Mouse (Mus musculus) limb, embryonic 13.5 days (tissue): ENCODE measurements around the gene Gm26657. TPM values are rescaled to one million over a fixed set of nuclear protein-coding genes. Genes with fewer than 3 reads are reported as not detected.

Experiments
- ATAC-seq: fragments of 200-750 bp; cut with Nextera tagmentation; 2 replicates; pipeline ENCODE4 v1.8.0; 2017; ENCODE audit warnings: low read depth, moderate number of reproducible peaks, moderate TSS enrichment; ENCODE audit not compliant: low FRiP score
- H3K27ac ChIP-seq: fragments of 300-500 bp; sonication (generic); 2 replicates; pipeline ENCODE4 v1.5.1; 2015; ENCODE audit warnings: inconsistent platforms, mild to moderate bottlenecking, moderate library complexity
- H3K27me3 ChIP-seq: fragments of 300-500 bp; sonication (generic); 2 replicates; pipeline ENCODE4 v1.6.1; 2015; ENCODE audit warnings: mild to moderate bottlenecking, inconsistent platforms
- H3K36me3 ChIP-seq: fragments of 300-500 bp; sonication (generic); 2 replicates; pipeline ENCODE4 v1.6.1; 2015; ENCODE audit warnings: inconsistent platforms, mild to moderate bottlenecking, moderate library complexity
- H3K4me1 ChIP-seq: fragments of 300-500 bp; sonication (generic); 2 replicates; pipeline ENCODE4 v1.6.1; 2015; ENCODE audit warnings: inconsistent platforms
- H3K4me2 ChIP-seq: fragments of 300-500 bp; sonication (generic); replicated peaks from 2 replicates; pipeline ENCODE4 v1.6.1; 2015; ENCODE audit warnings: inconsistent platforms, mild to moderate bottlenecking, moderate library complexity
- H3K4me3 ChIP-seq: fragments of 300-500 bp; sonication (generic); 2 replicates; pipeline ENCODE4 v1.5.1; 2015; ENCODE audit warnings: moderate library complexity, mild to moderate bottlenecking, inconsistent platforms
- H3K9ac ChIP-seq: fragments of 300-500 bp; sonication (generic); 2 replicates; pipeline ENCODE4 v1.6.1; 2015; ENCODE audit warnings: mild to moderate bottlenecking, inconsistent platforms
- H3K9me3 ChIP-seq: fragments of 300-500 bp; sonication (generic); 2 replicates; pipeline ENCODE4 v1.6.1; 2016; ENCODE audit warnings: inconsistent platforms
- WGBS: fragments of 180-500 bp; shearing (Covaris S2); methylation state at CpG from one replicate; pipeline ENCODE4 v1.1.7; 2015; 5-methylcytosine and 5-hydroxymethylcytosine counted together
- polyA plus RNA-seq: library from polyadenylated mRNA; unstranded; fragments of >200 nt; fragmentation: Nextera tagmentation; extraction: Ambion mirVana; gene quantifications from 2 replicates; pipeline ENCODE4 v1.2.1, GENCODE M21; 2015

Gm26657 gene
- polyA plus RNA-seq, 1 experiment from 2014 or later: not detected

DNA sequence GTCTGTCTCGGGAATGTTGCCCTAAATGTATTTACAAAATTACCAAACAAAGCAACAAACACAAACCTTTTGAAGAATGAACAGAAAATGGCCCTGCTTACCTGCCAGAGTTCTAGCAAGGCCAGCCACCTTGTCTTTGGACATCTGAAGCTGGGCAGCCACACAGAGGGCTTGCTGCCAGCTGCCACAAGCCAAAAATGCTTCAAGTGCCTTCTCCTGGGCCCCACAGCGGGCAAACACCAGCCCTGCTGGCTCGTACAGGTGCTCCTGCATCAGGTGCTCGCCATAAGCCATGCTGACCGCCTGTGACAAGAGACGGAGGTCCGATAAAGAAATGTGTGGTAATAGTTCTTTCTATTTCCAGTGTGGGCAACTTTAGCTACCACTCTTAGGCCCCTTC lies 29.0 kb downstream of the Gm26657 start:
- Histone ChIP-seq H3K4me3 (no peak overlapping the region), H3K9ac (no peak overlapping the region), H3K9me3 (no peaks in the 10 kb centered on the region), H3K27ac (no peak overlapping the region), H3K4me2 (no peak overlapping the region), H3K4me1 (no peaks in the 10 kb centered on the region), H3K36me3 (peaks cover 96% of the 10 kb centered on the region), H3K27me3 (no peaks in the 10 kb centered on the region)
- 89% methylated on average over 7 of the region's 7 CpGs for WGBS
- no peak for ATAC-seq

DNA sequence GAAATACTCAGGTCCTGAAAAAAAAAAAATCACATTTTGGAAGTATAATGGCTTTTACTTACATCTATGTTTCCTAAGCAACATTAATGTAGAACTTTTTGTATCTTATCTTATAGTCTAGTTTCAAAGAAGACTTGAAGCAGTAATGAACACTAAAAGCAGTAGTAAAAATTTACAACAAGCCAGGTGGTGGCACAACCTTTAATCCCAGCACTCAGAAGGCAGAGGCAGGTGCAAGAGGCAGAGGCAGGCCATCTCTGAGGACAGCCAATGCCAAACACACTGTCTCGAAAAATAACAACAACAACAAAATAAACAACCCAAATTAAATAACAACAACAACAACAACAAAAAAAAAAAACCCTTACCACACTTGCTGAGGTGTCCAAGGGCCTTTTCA lies 31.2 kb downstream of the Gm26657 start:
- Histone ChIP-seq H3K4me3 (no peak overlapping the region), H3K27me3 (no peaks in the 10 kb centered on the region), H3K9me3 (no peaks in the 10 kb centered on the region), H3K36me3 (peaks cover 93% of the 10 kb centered on the region), H3K4me2 (no peak overlapping the region), H3K9ac (no peak overlapping the region), H3K27ac (no peak overlapping the region), H3K4me1 (no peaks in the 10 kb centered on the region)
- no peak for ATAC-seq
- WGBS: 73% methylated on average over 1 of the region's 1 CpGs

Other genes with a start within 250 kb of the Gm26657 start
- not detected in 2 replicates for gene Actl7b, start 1.4 kb downstream of the Gm26657 start, polyA plus RNA-seq
- not detected in 2 replicates for gene Actl7a, start 3.3 kb downstream of the Gm26657 start, polyA plus RNA-seq
- gene Elp1, start 62.3 kb downstream of the Gm26657 start, polyA plus RNA-seq: 60.6 and 60.9 TPM in 2 replicates
- gene Fam206a, start 62.3 kb downstream of the Gm26657 start, polyA plus RNA-seq: 19.7 and 23.0 TPM in 2 replicates
- gene Ctnnal1, start 125.1 kb downstream of the Gm26657 start, polyA plus RNA-seq: 31.2 and 31.7 TPM in 2 replicates
- 10.0 and 11.6 TPM in 2 replicates for gene Tmem245, start 207.4 kb downstream of the Gm26657 start, polyA plus RNA-seq